Mouse (Mus musculus) right cerebral cortex, postnatal 25 days (tissue): ENCODE measurements around the gene Socs2.
"Not testable (repeated sequence)": the region's sequence is repeated elsewhere in the genome, so short reads cannot be mapped to it uniquely, and the experiment has no call there.

Experiments
- DNase-seq: peaks from one replicate; pipeline ENCODE4 v3.0.0; 2022

The Socs2 gene

DNA sequence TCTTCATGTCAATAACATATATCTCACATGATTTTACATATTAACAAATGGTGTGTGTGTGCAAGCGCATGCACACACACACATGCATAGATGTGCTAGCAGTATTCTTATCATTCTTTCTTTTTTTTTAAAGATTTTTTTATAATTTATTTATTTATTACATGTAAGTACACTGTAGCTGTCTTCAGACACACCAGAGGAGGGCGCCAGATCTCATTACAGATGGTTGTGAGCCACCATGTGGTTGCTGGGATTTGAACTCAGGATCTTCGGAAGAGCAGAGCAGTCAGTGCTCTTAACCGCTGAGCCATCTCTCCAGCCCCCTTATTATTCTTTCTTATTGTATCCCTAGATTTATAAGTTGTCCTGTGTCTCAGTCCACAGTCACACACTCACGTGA, 27.2 kb downstream of the Socs2 start:
- DNase-seq: not testable (repeated sequence)

DNA sequence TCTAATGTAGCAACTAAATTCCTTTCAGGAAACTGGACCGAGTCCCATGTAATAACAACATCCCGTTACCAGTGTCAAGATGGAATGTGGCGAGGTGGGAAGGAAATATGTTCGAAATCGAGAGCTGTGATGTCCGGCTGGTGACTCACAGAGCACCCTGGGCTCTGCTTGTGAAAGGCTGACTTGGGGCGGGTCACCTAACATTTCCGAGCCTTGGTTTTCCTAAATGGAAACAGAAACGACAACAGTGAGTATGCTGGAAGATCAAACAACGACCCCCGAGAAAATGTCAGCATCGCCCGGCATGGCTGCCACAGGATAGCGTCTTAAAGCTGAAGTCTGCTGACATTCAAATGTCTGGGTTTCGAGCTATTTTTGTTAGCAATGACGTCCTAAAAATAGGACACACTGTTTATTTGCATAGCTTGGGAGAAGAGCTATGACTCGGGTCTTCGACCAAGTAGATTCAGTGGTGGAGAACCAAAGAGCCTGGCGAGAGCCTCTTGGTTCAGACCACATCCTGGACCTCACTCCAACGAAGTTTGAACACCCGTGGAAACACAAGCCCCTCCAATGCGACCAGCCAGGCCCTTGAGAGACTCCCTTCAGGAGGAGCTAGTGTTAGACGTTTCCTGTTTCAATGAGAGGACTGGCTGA, 28.0 kb downstream of the Socs2 start:
- no peak for DNase-seq

DNA sequence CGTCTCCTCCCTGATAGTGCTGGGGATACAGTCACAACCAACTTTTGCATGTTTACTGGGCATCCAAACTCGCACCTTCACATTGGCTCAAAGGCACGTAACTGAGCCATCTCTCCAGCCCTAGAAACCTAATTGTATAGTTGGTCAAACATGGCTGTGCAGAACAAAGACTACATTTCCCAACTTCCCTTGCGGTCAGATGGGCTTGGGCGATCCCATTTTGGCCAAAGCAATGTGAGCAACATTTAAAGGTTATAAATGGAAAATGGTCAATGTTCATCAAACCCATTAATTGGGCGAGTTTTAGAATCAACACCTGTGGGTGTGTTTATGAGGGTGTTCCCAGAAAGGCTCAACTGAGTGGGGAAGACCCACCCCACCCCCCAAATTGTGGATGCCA, 30.5 kb downstream of the Socs2 start:
- no peak for DNase-seq

DNA sequence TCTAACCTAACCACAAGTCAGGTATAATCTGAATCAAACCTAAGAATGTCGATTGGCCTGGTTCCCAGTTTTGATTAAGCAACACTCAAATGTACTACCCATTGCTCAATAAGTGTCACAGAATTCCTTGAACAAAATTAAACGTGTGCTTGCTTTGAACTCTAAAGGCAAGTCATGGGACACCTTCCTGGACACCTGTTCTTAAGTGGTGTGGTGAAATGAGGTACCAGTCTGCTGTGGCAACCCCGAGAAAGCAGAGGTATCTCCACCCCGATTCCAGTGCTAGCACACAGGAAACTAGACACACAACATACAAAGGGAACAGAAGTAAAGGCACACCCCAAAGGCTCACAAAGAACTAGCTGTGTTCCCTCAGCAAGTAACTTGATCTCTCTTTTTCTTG, 31.2 kb downstream of the Socs2 start:
- no peak for DNase-seq

DNA sequence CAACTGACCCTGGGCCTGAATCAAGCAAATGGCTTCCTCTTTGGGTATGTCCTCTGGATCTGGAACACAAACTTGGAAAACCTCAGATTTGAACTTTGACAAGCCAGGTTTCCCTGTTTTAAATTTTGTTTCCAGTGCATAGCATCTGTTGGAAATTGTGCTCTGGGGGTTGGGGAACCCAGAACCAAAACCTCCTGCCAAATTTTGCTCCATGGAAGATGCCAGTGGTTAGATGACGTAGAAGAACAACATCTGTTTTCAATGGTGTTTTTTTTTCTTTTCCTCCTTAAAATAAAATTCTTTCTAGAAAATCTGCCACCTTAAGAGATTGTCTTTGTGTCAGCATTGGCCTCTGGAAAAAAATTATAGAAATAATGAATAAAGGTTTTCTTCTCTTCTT, 31.9 kb downstream of the Socs2 start:
- no peak for DNase-seq

GRCm38 (mm10) chr10:95384446-95384845, 32.5 kb downstream of the Socs2 start:
- no peak for DNase-seq

DNA sequence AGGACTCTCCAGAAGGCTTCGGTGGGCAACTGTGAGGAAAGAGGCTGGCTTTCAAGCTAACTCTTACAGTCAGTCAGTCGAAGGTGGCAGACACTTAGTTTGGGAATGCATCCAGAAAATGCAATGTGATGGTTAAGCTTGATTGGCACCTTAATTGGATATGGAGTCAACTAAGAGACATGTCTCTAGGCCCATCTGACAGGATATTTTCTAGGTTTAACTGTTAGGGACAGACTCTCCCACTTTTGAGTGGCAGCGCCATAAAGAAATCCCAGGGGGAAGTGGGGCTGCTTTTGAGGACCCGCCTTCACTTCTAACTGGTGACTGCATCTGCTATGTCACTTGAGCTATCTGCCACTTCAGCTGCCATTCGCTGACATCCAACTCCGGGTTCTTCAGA, 43.6 kb downstream of the Socs2 start:
- DNase-seq: no peak

DNA sequence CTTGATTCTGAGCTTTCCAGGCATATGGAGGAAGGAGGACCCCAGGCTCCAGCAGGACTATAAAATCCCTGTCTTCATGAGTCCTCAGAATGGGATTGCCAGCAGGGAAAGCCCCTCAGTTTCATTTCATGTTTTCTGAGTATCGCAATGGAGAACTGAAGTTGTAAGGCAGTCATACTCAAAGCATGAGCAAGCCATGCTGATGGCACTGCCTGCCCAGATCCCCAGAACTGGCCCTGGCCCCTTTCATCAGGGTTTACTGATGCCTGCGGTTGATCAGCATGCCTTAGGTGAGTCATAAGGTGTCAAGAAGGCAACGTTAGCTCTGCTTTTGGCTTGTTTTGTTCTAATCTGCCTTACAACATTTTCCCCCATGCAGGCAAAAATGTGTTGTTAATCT, 45.0 kb downstream of the Socs2 start:
- no peak for DNase-seq

DNA sequence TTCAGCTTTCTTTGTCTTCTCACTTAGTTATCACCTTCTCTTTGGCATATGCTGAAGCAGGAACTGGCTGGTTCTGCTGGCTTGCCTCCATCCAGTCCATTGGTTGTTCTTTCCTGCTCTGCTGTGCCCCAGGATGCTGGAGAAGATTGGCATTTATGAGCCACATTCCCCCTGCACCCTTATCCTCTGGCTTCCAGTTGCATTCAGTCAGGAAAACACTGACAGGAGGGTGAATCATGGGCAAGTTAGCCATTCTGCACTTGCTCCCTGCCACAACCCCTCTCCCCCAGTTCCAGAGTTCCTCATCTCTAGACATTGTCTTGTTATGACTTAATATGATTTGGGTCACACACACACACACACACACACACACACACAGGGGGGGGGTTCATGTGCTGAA, 47.8 kb downstream of the Socs2 start:
- DNase-seq: no peak

DNA sequence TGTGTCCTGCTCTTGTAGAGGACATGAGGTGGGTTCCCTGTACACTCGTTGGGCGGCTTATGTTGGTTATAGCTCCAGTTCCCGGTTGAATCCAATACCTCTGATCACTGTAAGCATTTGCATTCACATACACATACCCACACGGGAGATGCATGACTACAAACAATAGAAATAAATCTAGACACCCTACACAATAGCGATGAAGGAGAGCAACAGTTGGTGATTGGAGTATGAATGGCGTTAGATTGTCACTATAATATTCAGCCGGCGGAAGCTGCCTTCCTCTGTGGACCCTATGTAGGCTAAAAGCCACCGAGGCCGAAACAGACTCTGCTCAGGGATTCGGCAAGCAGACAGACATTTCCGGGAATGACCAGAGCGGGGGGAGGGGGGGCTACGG, 48.8 kb downstream of the Socs2 start:
- DNase-seq: no peak

GRCm38 (mm10) chr10:95367661-95368089, 49.3 kb downstream of the Socs2 start:
- DNase-seq: no peak

DNA sequence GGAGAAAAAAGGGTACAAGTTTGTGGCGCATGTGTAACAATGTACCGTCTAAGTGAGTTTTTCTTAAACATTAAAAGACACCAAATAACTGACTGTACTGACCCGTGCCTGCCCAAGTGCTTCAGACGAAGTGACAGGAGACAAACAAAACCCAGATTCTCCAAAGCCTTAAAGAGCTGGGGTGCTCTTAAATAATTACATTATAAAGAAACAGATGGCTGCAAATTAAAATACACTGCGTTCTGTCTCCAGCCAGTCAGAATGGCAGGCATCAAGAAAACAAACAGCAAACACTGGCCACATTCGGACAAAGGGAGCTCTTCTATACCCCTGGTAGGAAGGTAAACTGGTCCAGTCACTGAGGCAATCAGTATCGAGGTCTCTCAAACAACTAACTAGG, 49.7 kb downstream of the Socs2 start:
- DNase-seq: no peak

DNA sequence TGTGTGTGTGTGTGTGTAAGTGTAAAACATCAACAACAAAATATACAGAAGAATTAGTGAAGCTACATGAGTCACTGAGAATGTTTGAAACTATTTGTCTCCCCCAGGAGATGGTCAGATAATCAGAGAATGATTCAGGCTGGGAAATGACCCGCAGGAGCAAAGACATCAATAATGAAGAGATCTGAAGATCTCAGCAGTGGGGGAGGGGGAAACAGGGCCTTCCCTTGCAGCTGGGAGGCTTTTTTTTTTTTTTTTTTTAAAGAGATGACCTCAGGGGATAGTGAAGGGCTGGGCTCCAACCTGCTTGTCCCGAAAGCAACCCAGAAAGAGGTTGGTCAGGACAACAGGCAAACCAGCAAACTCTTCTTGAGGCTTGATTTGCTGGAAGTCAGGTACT, 54.7 kb downstream of the Socs2 start:
- DNase-seq: no peak

GRCm38 (mm10) chr10:95361260-95361841, 55.6 kb downstream of the Socs2 start:
- DNase-seq: no peak

- DNase-seq: no peak
Measured at GRCm38 (mm10) chr10:95360048-95360447, 56.9 kb downstream of the Socs2 start.

DNA sequence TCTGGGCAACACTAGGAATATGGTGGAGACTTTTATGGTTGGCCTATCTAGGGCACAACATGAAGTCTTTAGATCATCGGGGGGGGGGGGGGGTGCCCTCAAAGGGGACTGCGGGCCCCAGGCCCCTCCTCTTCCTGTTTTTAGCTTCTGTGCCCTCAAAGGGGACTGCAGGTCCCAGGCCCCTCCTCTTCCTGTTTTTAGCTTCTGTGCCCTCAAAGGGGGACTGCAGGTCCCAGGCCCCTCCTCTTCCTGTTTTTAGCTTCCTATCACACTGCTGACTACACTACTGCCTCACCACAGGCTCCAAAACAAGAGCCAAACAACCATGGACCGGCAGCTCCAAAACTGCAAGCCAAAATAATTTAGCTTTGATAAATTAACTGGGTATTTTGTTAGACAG, 59.3 kb downstream of the Socs2 start:
- no peak for DNase-seq

- no peak for DNase-seq
Measured at GRCm38 (mm10) chr10:95356711-95357110, 60.3 kb downstream of the Socs2 start.

GRCm38 (mm10) chr10:95355678-95356268, 61.2 kb downstream of the Socs2 start:
- no peak for DNase-seq

GRCm38 (mm10) chr10:95354673-95355072, 62.3 kb downstream of the Socs2 start:
- no peak for DNase-seq

- DNase-seq: no peak
Measured at GRCm38 (mm10) chr10:95354047-95354446, 62.9 kb downstream of the Socs2 start.

- no peak for DNase-seq
Measured at GRCm38 (mm10) chr10:95348457-95348856, 68.5 kb downstream of the Socs2 start.

- no peak for DNase-seq
Measured at GRCm38 (mm10) chr10:95347776-95348175, 69.2 kb downstream of the Socs2 start.

DNA sequence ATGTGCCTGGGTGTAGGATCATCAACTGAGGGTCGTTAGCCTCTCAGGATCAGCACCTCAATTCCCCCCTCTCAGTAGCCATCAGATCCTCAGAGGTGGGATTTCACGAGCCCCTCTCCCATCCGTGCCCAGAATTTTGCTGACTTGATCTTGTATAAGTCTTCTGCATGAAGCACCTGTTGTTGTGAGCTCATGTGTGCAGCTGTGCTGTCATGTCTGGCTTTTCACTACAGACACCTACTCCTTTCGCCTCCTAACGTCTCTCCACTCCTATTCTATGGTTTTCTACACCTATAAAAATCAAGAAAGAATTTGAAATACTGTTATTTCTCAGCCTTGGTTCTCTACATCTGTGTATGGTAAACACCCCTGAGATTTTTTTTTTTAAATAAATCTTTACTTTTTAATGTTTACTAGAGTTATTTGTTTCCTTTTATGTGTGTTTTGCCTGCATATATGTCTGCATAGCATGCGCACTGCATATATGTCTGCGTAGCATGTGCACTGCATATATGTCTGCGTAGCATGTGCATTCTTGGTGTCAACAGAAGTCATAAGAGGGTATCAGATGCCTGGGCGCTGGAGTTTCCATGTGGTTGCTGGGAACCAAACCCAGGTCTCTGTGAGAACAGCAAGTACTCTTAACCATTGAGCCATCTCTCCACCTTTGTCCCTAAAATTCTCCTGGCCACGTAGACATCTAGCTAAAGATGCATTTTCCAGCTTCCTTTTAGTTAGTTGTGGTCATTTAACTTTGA, 74.0 kb downstream of the Socs2 start:
- no peak for DNase-seq

DNA sequence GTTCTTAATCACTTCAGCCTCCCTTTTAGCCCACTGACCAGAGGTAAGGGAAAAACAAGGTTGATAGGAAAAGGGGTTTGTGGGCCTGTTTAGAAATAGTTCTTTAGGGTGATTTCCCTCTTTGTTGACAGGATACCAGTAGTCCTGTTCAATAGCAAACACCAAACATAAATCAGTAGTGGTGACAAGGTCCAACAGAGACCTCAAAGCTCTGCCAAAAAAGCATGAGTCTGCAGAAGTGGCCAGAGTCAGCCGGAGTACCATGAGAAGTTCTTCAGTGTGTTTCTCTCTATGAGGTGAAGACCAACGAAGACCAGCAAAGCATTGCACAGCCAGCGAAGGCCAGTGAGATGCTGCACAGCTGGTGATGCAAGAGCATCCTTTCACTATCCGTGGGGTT, 76.3 kb downstream of the Socs2 start:
- no peak for DNase-seq
